Mouse (Mus musculus) midbrain, embryonic 16.5 days (tissue): ENCODE data around the gene Ubc. TPM values are rescaled to one million over a fixed set of nuclear protein-coding genes. Genes with fewer than 3 reads are reported as not detected.
A peak's percentile ranks its signal among the peaks of the same experiment; 100 is the strongest.
"Not testable (repeated sequence)": the region's sequence is repeated elsewhere in the genome, so short reads cannot be mapped to it uniquely, and the experiment has no call there.

Experiments used
- ATAC-seq: fragments of 200-750 bp; cut with Nextera tagmentation; 2 replicates; pipeline ENCODE4 v1.8.0; 2017; ENCODE audit warnings: moderate TSS enrichment
- H3K27ac ChIP-seq: fragments of 300-500 bp; sonication (generic); 2 replicates; pipeline ENCODE4 v1.5.1; 2014; ENCODE audit warnings: mild to moderate bottlenecking, low read length, mixed read lengths
- H3K27me3 ChIP-seq: fragments of 300-500 bp; sonication (generic); 2 replicates; pipeline ENCODE4 v1.6.1; 2014; ENCODE audit warnings: low read depth, low read length, mixed read lengths; ENCODE audit not compliant: control insufficient read depth, insufficient read depth
- H3K36me3 ChIP-seq: fragments of 300-500 bp; sonication (generic); 2 replicates; pipeline ENCODE4 v1.6.1; 2014; ENCODE audit warnings: mild to moderate bottlenecking, low read length, moderate library complexity, mixed read lengths; ENCODE audit not compliant: control insufficient read depth, insufficient read depth
- H3K4me1 ChIP-seq: fragments of 300-500 bp; sonication (generic); 2 replicates; pipeline ENCODE4 v1.6.1; 2014; ENCODE audit warnings: mild to moderate bottlenecking, low read length, mixed read lengths; ENCODE audit not compliant: control insufficient read depth, insufficient read depth
- H3K4me2 ChIP-seq: fragments of 300-500 bp; sonication (generic); 2 replicates; pipeline ENCODE4 v1.6.1; 2014; ENCODE audit warnings: mild to moderate bottlenecking, low read length, mixed read lengths
- H3K4me3 ChIP-seq: fragments of 300-500 bp; sonication (generic); 2 replicates; pipeline ENCODE4 v1.5.1; 2014; ENCODE audit warnings: low read depth, mild to moderate bottlenecking, low read length, moderate library complexity, mixed read lengths
- H3K9ac ChIP-seq: fragments of 300-500 bp; sonication (generic); 2 replicates; pipeline ENCODE4 v1.6.1; 2014; ENCODE audit warnings: low read depth, low read length, mixed read lengths
- H3K9me3 ChIP-seq: fragments of 300-500 bp; sonication (generic); replicated peaks from 2 replicates; pipeline ENCODE4 v1.6.1; 2014; ENCODE audit warnings: mild to moderate bottlenecking, low read length, mixed read lengths; ENCODE audit not compliant: control insufficient read depth, poor library complexity, severe bottlenecking
- WGBS: fragments of 180-500 bp; shearing (Covaris S2); extraction: QIAGEN DNeasy Blood & Tissue Kit; methylation state at CpG from one replicate; pipeline ENCODE4 v1.1.7; 2014; 5-methylcytosine and 5-hydroxymethylcytosine counted together
- polyA plus RNA-seq: library from polyadenylated mRNA; unstranded; fragments of >200 nt; fragmentation: Nextera tagmentation; extraction: Ambion mirVana; gene quantifications from 2 replicates; pipeline ENCODE4 v1.2.1, GENCODE M21; 2015

Ubc gene
- polyA plus RNA-seq, 1 experiment from 2014 or later, result 1,506 TPM

- 5% methylated on average over 21 of the region's 25 CpGs for WGBS
- no peaks in the 10 kb centered on the region for H3K27me3 ChIP-seq
- H3K9me3 ChIP-seq, result no peaks in the 10 kb centered on the region
- H3K4me2 ChIP-seq, result peak overlapping the region; percentile 70
- peak; percentile 73 for ATAC-seq
- peak overlapping the region; percentile 100 for H3K27ac ChIP-seq
- peaks cover 33% of the 10 kb centered on the region for H3K4me1 ChIP-seq
- no peaks in the 10 kb centered on the region for H3K36me3 ChIP-seq
- peak overlapping the region; percentile 69 for H3K9ac ChIP-seq
- peak overlapping the region; percentile 35 for H3K4me3 ChIP-seq
These were observed 3.9 kb upstream of the Ubc start for GRCm38 (mm10) chr5:125393622-125394603.

- ATAC-seq, result peak; percentile 86
- Histone ChIP-seq H3K4me3 (peak overlapping the region; percentile 35), H3K27me3 (no peaks in the 10 kb centered on the region), H3K36me3 (no peaks in the 10 kb centered on the region), H3K9ac (peak overlapping the region; percentile 69), H3K9me3 (no peaks in the 10 kb centered on the region), H3K4me1 (peaks cover 38% of the 10 kb centered on the region), H3K4me2 (peak overlapping the region; percentile 70), H3K27ac (peak overlapping the region; percentile 100)
- 0% methylated on average over 20 of the region's 20 CpGs for WGBS
These were observed 3.1 kb upstream of the Ubc start for GRCm38 (mm10) chr5:125392977-125393621.

GRCm38 (mm10) chr5:125392618-125392976 lies 2.6 kb upstream of the Ubc start:
- WGBS, result 28% methylated on average over 1 of the region's 1 CpGs
- Histone ChIP-seq H3K36me3 (no peaks in the 10 kb centered on the region), H3K27me3 (no peaks in the 10 kb centered on the region), H3K9ac (peak overlapping the region; percentile 56), H3K9me3 (no peaks in the 10 kb centered on the region), H3K27ac (peak overlapping the region; percentile 100), H3K4me2 (peak overlapping the region; percentile 70), H3K4me3 (no peak overlapping the region), H3K4me1 (peaks cover 39% of the 10 kb centered on the region)
- ATAC-seq, result no peak; the same call in 1 of the 2 replicates

GRCm38 (mm10) chr5:125392176-125392575 lies 2.2 kb upstream of the Ubc start:
- H3K4me3 ChIP-seq, ATAC-seq, H3K9ac ChIP-seq, H3K27me3 ChIP-seq, H3K36me3 ChIP-seq, H3K9me3 ChIP-seq, H3K4me2 ChIP-seq: not testable (repeated sequence)
- 95% methylated on average over 4 of the region's 4 CpGs for WGBS
- Histone ChIP-seq H3K4me1 (peaks cover 39% of the 10 kb centered on the region), H3K27ac (peak overlapping the region; percentile 100)

- no peaks in the 10 kb centered on the region for H3K27me3 ChIP-seq
- no peaks in the 10 kb centered on the region for H3K36me3 ChIP-seq
- no peak for ATAC-seq
- no peaks in the 10 kb centered on the region for H3K9me3 ChIP-seq
- 91% methylated on average over 5 of the region's 5 CpGs for WGBS
- H3K4me2 ChIP-seq, result no peak overlapping the region
- no peak overlapping the region for H3K4me3 ChIP-seq
- H3K27ac ChIP-seq, result no peak overlapping the region; the same call in 1 of the 2 replicates
- H3K9ac ChIP-seq, result no peak overlapping the region
- H3K4me1 ChIP-seq, result peaks cover 39% of the 10 kb centered on the region
These were observed 1.6 kb upstream of the Ubc start for GRCm38 (mm10) chr5:125391609-125392008.

- Histone ChIP-seq H3K27me3 (no peaks in the 10 kb centered on the region), H3K36me3 (no peaks in the 10 kb centered on the region), H3K4me3 (no peak overlapping the region), H3K27ac (no peak overlapping the region; the same call in 1 of the 2 replicates), H3K4me2 (no peak overlapping the region), H3K9ac (no peak overlapping the region), H3K4me1 (peaks cover 39% of the 10 kb centered on the region), H3K9me3 (no peaks in the 10 kb centered on the region)
- ATAC-seq, result no peak
- WGBS, result 96% methylated on average over 3 of the region's 3 CpGs
These were observed 990 bp upstream of the Ubc start for GRCm38 (mm10) chr5:125390906-125391477.

GRCm38 (mm10) chr5:125389131-125389578 lies 847 bp downstream of the Ubc start, which contains the start of gene Gm10382:
Gene Gm10382 (plus strand): TSS chr5:125389322.
- Histone ChIP-seq H3K36me3 (peaks cover 14% of the 10 kb centered on the region), H3K4me1 (peaks cover 45% of the 10 kb centered on the region), H3K4me2 (peak within 1 kb of the TSS; percentile 88), H3K27me3 (no peaks in the 10 kb centered on the region), H3K9ac (peak within 1 kb of the TSS; percentile 100), H3K27ac (peak within 1 kb of the TSS; percentile 99), H3K9me3 (no peaks in the 10 kb centered on the region), H3K4me3 (peak within 1 kb of the TSS; percentile 100)
- 0% methylated on average over 37 of the region's 41 CpGs for WGBS
- ATAC-seq, result peak; percentile 15

GRCm38 (mm10) chr5:125388358-125389092 lies 1.5 kb downstream of the Ubc start:
- peak overlapping the region; percentile 100 for H3K9ac ChIP-seq
- ATAC-seq, result no peak
- peak overlapping the region; percentile 100 for H3K4me3 ChIP-seq
- H3K9me3 ChIP-seq, result no peaks in the 10 kb centered on the region
- 26% methylated on average over 13 of the region's 13 CpGs for WGBS
- peaks cover 41% of the 10 kb centered on the region for H3K4me1 ChIP-seq
- H3K36me3 ChIP-seq, result peaks cover 14% of the 10 kb centered on the region
- peak overlapping the region; percentile 88 for H3K4me2 ChIP-seq
- H3K27me3 ChIP-seq, result no peaks in the 10 kb centered on the region
- no peak overlapping the region; the same call in 1 of the 2 replicates for H3K27ac ChIP-seq
